Mouse (Mus musculus) right cerebral cortex, postnatal 36 days (tissue): ENCODE data around the gene B3gnt2.

Source experiments
- DNase-seq, 2 experiments: peaks; one replicate each; pipeline ENCODE4 v3.0.0; 2022; ENCODE audit warnings: low spot score in 2 of 2, mixed read lengths in 1 of 2

The B3gnt2 gene

DNA sequence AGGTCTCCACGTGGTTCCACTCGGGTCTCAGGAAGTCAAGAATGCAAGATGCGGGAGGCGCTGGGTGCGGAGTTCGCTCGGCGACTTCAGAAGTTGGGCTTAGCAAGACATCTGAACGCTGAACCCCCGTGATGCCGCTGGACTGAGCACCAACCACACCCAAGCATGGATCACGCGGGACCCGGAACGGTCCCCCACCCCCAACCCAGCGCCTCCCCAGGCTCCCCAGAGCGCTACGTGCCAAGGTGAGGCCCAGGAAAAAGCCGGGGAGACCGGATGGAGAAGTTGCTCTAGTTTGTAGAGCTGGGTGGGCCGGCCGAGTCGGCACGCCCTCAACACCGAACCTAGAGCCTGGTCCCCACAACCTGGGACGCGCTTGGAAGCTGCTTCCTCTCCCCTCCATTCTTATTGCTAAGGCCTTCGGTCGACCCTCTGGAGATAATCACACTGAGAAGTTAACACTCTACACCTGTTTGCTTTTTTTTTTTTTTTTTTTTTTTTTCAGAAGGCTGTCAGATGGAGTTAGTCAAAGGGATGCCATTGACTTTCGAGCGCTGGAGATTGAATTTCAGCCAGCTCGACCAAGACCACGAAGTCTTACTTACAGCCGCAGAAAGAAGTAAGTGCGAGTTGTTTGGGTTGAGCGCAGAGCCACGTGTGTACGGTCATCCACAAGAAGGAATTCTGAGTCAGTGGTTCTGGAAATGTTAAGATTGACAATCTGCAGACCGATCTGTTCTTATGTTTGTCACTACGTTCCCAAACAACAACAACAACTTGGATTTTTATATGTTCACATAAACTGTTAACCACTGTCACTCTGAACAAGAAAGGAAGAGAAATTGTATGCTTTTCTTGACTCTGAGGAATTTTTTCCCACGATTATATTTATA, at the start of gene B3gnt2:
Gene B3gnt2 (minus strand): TSS at position 627 of the 893 bp plus-strand sequence.
- no peak for DNase-seq

DNA sequence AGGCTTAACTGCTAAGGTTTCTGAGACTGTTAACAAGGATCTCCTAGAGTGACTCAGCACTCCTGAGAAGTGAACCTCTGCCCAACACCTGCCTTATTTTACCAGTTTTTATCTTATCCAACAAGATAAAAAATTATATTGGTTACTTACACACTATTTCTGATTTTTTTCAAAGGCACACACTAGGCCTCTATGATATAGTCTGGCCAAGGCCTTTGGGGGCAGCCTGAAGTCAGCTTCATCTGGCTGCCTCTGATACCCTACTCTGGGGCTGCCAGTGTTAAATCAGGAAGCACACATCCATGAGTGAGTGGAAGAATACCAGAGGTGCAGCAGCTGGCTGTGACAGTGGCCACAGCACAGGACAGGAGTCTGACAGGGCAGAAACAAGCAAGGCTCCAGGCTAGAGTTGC, 45.7 kb upstream of the B3gnt2 start:
- no peak for DNase-seq

DNA sequence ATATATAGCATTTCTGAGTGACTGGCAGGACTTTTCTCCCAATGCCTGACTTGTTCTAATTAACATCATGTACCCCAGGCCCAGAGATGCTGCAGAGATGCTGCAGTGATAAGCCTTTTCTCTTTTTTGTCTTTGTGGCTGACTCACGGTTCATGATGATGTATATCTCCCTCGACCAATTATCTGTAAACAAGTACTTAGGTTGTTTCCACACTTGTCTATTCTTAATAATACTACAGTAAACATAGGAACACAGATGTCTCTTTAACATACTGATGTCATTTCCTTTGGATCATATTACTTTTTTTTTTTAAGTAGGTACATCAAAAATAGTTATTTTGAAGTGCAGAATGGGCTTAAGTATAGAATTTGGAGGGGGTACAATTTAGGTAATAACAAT, 42.2 kb upstream of the B3gnt2 start:
- no peak for DNase-seq

DNA sequence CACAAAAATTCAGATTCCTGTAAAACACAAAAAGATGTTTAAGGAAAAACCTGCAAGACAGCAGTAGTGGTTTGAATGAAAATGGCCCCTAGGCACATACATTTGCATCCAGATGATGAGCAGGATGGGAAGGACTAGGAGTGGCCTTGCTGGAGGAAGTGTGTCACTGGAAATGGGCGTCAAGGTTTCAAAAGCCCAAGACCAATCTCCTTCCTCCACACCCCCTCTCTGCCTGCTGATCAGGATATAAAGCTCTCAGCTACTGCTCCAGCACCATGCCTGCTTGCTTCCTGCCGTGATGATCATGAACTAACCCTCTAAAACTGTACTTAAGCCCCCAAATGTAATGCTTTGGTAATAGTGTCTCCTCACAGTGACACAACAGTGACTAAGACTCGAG, 39.3 kb upstream of the B3gnt2 start:
- DNase-seq = no peak

DNA sequence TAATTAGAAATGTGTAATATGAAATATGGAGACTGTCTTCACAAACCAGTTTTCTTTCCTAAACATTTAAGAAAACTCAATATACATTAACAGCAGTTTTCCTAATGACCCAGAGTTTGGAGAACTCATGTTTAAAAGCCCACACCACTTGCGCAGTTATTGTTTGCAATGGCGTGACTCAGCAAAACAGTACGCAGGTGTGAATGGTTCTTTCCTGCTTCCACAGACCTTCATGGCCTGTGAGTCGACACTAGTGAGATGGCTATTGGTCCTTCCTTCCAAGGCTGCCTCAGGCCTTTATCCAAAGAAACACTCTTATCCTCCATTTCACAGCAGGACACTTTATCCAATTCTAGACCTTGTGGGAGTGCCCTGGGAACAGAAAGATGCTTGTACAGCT, 36.9 kb upstream of the B3gnt2 start:
- DNase-seq = no peak

DNA sequence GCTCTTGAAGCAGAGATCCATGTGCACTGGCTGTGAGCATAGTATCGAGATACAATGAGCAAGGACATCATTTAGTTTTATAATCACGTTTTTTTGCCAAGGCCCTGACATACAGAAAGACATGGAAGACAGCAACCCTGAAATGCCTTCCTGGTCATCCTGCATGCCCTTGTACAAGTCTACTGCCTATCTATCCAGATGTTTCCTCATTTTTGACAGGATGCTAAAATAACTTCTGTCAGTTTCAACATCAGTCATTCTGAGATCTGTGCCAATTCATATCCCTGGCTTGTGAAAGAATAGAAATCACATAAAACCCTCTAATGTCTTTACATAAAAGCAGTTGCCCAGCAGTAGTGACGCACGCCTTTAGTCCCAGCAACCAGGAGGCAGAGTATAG, 36.4 kb upstream of the B3gnt2 start:
- no peak for DNase-seq

DNA sequence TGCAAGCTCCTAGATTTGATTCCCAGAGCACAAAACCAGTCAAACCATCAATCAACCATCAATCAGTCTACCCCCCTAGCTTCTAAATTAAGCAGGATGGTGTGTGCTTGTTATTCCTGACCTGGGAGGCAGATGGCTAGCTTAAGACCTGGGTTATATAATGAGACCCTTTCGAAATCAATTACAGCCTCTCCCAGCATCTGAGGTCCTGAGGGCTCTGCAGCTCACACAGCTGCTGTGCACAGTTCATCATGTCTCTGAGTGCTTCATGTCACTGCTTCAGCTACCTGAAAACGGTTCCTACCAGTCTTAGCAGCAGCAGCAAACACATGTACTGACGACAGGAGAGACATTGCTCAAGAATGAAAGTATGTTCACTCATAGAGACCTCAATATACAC, 32.3 kb upstream of the B3gnt2 start:
- DNase-seq = no peak

DNA sequence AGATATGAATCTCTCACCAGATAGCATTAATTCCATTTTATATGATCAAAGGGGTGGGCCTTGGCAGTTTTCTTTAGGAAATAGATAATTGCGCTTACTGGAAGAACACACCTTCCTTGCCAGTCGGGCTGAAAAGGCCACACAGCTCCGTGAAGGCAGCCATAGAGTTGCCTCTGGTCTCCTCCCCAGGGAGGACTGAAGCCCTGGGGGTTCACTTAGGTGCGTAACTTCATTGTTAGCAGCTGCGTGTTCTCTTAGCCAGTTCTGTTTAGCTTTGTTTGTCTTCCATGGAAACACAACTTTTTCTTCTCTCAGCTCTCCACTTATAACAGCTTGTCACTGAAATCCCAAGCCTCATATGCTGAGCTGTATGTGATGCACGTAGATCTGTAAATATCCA, 31.7 kb upstream of the B3gnt2 start:
- no peak for DNase-seq

DNA sequence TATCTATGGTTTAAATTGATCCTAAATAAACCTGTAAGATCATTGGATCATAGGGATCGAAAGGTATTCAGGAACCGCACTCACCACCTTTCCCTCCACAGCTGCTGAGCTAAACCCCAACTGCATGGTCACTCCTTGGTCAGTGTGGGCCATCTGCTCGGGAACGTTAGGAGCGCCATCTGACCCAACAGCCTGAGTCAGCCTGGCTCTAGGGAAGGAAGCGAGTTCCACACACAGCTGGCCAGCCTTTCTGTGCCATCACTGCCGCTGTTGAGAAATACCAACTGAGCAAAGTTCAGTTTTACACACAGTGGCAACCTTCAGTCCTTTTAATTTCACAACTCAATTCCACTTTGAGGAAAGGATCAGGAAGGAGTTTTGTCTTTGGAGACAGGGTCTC, 31.1 kb upstream of the B3gnt2 start:
- DNase-seq = no peak

DNA sequence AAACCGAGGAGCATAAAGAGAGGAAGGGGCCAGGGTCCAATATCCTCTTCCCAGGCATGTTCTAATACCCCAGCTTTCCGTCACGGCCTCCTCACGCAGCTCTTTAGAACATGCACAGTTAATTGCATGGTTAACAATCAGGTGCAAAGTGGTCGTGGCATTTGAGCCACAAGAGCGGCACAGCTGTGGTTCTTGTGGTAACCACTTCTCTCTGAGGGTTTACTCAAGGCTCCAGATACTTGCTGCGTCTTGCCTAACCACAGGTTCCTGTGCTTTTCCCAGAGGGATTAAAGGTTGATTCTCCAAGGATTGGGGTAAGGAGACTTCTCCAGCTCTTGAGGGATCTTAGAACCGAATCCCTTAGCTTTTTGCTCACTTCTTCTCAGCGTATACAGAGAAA, 30.5 kb upstream of the B3gnt2 start:
- DNase-seq = no peak

DNA sequence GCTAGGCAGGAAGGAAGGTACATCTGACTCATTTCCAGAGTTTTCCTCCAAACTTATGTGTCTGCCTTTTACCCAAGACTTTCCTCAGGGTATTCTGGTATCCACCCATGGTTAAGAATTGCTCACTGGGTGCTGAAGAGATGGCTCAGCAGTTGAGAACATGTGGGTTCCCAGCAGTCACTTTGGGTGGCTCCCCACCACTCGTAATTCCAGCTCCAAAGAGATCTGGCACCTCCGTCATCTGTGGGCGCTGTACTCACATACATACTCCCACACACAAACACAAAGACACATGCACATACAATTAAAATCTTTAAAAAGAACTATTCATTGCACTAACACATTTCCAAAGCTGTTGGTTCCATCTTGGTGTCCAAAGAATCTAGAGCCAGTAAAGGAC, 28.5 kb upstream of the B3gnt2 start:
- peak; percentile 36 to 56 for DNase-seq

DNA sequence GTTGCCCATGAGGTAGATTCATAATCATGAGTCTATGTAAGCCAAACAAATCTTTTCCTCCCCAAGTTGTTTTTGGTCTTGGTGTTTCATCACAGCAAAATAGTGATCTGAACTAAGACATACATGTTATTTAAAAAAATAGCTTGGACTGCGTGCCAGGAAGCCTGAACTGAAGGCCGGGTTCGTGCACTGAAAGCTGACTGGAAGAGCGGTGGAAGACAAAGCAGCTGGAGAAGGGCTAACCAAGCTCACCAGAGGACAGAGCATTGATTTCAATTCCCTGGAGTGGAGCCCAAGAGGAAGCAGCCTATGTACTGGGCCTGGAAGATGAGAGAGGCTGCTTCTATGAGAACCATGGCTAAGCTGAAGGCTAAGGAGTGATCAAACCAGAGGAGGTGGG, 26.2 kb upstream of the B3gnt2 start:
- no peak for DNase-seq

DNA sequence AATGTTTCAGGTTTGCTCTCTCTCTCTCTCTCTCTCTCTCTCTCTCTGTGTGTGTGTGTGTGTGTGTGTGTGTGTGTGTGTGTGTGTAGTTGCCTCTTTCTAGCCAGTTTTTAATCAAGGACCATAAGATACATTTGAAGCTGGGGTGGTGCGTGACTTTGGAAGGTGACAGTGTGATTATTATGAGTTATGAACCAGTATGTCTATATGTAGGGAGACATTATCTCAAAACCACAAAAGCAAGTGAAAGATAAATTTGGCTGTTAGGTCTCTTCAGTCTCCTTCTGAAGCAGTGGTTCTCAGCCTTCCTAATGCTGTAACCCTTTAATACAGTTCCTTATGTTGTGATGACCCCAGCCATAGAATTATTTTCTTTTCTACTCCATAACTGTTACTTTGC, 24.6 kb upstream of the B3gnt2 start:
- no peak for DNase-seq

DNA sequence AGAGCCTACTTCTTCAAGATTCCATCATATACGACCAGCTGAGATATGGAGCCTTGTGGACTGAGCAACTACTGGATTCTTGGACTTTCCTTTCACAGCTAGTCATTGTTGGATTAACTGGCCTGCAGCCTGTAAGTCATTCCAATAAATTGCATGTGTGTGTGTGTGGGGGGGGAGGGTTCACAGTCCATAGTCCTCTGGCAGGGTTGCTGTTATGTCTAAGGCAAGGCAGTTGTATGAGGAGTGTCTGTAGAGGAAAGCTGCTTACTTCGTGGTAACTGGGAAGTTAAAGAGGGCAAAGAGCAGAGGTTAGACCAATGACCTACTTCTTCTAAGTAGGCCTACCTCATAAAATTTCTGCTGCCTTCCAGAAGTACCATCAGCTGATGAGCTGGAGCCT, 22.9 kb upstream of the B3gnt2 start:
- no peak for DNase-seq

DNA sequence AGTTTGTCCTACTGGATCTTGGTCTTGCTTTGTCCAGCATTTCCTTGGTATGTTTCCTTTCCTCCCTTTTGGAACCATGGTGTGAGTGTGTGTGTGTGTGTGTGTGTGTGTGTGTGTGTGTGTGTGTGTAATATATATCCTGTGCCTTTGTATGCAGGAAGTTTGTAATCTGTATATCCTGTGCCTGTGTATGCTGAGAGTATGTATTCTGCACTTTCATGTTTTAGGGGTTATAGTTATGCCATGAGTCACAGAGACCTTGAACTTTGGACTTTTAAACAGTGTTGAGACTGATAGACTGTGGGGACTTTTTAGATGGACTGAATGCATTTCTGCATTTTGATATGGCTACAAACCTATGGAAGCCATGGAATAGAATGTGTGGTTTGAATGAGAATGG, 22.2 kb upstream of the B3gnt2 start:
- DNase-seq = no peak

DNA sequence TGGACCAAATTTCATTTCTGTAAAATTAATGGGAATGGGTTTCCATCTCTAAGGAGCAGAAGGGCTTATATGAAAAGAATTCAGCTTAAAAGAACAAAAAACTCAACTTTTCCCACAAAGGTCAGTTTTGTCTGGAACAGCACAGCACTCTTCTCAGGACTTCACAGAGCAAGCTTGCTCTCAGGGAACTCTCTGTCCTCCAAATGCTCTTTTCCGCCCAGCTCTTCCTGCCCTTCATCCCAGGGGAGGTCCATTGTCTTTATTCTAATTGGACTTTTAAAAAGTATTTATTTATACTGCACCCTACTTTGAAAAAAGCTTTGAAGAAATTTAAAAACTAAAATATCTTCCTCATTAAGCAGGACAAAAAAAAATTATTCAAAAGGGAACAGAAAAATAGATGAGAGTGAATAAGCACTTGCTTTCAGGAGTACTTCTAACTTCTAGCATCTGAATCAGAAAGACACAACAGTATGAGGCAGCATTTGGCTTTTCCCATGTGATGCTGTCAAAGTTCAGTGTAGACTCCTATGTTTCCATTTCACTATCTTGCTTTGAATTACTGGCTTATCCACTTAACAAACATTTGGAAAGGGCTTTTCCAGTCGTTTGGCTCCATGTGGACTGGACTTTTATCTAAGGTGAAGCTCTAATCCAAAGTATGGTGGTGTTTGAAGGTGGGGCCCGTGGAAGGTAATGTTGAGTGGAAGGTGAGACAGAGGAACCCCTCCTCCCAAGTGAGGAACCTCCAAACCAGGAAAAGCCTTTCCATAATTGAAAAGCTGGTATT, 19.8 kb upstream of the B3gnt2 start:
- DNase-seq = no peak

DNA sequence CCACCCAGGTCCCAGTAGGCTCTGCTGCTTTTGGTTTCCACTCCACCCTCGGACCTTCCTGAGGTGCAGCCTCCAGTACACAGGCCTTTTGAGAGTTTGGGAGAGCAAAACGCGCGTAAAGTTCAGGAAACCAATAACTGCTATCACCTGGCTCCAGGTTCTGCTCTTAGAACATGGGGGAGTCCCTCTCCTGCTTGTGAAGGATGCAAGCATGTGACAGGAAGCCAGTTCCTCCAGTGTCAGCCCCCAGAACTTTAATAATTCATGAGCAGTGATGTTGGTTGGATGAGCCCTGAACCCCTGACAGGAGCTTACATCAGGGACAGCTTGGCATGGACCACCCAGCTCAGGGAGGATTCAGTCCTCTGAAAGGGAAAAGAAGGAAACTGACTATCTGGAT, 18.9 kb upstream of the B3gnt2 start:
- no peak for DNase-seq

DNA sequence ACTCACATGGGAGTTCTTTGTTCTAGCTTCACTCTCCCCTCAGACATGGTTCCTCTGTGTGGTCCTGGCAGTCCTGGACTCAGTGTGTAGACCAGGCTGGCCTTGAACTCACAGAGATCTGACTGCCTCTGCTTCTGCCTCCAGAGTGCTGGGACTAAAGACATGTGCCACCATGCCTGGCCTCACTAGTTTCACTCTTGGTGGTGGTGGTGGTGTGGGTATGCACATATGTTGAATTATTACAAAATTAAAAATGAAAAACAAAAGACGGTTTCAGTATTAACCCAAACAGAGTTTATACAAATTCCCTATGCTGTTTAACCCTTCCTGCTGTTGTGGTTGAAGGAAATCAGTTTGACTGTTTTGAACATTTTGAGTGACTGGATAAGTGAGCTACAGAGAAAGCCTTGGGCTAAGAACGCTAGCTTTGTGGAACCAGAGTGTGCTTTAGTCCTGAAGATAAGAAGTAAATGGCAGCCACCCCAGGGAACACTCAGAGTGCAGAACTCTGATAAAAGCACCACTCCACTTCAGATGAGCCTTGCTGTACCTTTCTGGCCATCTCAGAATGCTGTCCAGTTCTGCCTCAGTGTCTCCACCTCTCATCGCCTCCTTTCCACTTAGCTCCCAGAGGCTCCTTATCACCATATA, 16.0 kb upstream of the B3gnt2 start:
- no peak for DNase-seq

DNA sequence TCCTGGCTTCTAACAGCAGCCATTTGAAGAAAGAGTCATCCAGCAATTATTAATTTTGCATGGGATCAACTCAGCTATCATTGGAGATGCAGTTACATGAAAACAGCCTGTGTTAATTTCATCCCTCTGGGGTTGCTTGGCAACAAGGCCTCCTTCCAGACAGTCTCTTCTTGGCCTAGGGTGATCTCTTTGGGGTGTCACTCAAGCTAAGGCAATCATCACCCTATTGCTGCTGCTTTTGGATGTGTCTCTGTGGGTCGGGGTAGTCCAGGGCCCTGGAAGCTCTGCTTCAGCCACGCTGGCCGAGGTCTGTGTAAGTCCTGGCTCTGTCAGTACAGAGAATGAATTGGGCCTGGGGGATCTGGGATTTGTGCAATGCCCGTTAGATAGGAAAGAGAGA, 14.5 kb upstream of the B3gnt2 start:
- DNase-seq = no peak

DNA sequence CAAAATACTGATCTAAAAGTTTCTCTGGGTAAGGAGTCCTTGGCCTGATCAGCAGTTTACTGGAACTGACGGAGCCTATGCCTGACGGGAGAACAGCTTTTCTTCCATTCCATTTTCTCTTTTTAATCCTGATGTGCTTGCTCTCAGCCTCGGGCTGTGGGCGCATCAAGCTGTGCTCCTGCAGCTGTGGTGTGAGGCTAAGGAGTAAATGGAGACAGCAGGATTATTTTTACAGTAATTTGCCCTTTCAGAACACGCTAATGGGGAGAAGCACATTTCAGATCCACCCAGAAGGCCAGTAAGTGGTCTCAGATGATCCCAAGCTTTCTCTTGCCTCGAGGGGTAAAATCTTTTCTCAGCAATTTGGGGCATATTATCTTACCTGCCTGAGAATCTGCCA, 14.0 kb upstream of the B3gnt2 start:
- DNase-seq = no peak

DNA sequence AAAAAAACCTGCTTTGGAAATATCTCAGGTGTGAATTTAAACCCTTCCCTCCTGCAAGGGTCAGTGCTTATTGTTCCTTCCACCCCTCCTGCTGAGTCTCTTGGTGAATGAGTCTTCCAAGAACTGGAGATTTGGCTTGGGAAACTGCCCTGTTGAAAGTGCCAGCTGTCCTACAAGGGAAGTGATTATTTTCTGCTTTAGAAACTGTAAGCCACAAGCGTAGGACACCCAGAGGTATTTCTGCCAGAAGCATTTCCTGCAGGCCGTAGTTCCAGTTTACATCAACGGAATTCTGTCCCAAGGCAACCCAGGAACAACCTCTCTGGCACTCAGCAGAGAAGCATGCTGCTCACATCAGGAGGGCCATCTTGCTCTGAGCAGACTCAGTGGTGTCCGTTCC, 12.6 kb upstream of the B3gnt2 start:
- DNase-seq = no peak

DNA sequence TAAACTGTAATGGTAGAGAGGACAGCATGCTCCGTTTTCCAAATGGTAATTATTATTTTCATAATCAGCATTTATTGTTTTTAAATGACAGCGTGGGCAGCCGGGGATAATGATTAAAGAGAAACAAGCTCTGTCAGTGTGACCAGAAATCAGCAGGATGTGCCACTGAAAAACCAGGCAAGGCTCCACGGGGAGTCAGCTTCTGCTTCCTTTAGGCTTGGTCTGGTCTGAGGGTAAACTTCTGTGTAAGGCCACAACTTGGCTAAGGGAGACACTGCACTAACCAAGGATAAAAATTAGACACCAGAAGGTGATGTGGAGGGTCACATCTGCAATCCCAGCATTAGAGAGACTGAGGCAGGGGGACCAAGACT, 11.5 kb upstream of the B3gnt2 start:
- DNase-seq = no peak
